Mouse (Mus musculus) neural tube, embryonic 11.5 days (tissue): ENCODE measurements around the gene 1110017D15Rik. TPM values are rescaled to one million over a fixed set of nuclear protein-coding genes. Genes with fewer than 3 reads are reported as not detected.

Source experiments
- ATAC-seq: fragments of 200-750 bp; cut with Nextera tagmentation; 2 replicates; pipeline ENCODE4 v1.8.0; 2017; ENCODE audit warnings: moderate number of reproducible peaks, mild to moderate bottlenecking, moderate TSS enrichment, moderate library complexity; ENCODE audit not compliant: insufficient read depth, low FRiP score, low TSS enrichment
- DNase-seq: peaks from one replicate; pipeline ENCODE4 v3.0.0-alpha.2; 2015; ENCODE audit warnings: low spot score
- H3K27ac ChIP-seq: fragments of 300-500 bp; sonication (generic); 2 replicates; pipeline ENCODE4 v1.5.1; 2014; ENCODE audit warnings: low read depth, mild to moderate bottlenecking, low read length
- H3K27me3 ChIP-seq: fragments of 300-500 bp; sonication (generic); 2 replicates; pipeline ENCODE4 v1.6.1; 2014; ENCODE audit warnings: mild to moderate bottlenecking, low read length, mixed read lengths; ENCODE audit not compliant: control insufficient read depth, insufficient read depth
- H3K36me3 ChIP-seq: fragments of 300-500 bp; sonication (generic); 2 replicates; pipeline ENCODE4 v1.6.1; 2014; ENCODE audit warnings: mild to moderate bottlenecking, low read length, moderate library complexity, mixed read lengths; ENCODE audit not compliant: control insufficient read depth, insufficient read depth
- H3K4me1 ChIP-seq: fragments of 300-500 bp; sonication (generic); 2 replicates; pipeline ENCODE4 v1.6.1; 2014; ENCODE audit warnings: low read length, mixed read lengths; ENCODE audit not compliant: control insufficient read depth, insufficient read depth
- H3K4me2 ChIP-seq: fragments of 300-500 bp; sonication (generic); 2 replicates; pipeline ENCODE4 v1.6.1; 2014; ENCODE audit warnings: low read depth, mild to moderate bottlenecking, moderate library complexity
- H3K4me3 ChIP-seq: fragments of 300-500 bp; sonication (generic); 2 replicates; pipeline ENCODE4 v1.5.1; 2014; ENCODE audit warnings: low read depth, low read length
- H3K9ac ChIP-seq: fragments of 300-500 bp; sonication (generic); 2 replicates; pipeline ENCODE4 v1.6.1; 2014; ENCODE audit warnings: mild to moderate bottlenecking, low read length
- H3K9me3 ChIP-seq: fragments of 300-500 bp; sonication (generic); 2 replicates; pipeline ENCODE4 v1.6.1; 2016; ENCODE audit warnings: low read length; ENCODE audit not compliant: control insufficient read depth
- WGBS: fragments of 180-500 bp; shearing (Covaris S2); extraction: QIAGEN DNeasy Blood & Tissue Kit; methylation state at CpG from one replicate; pipeline ENCODE4 v1.1.7; 2014; 5-methylcytosine and 5-hydroxymethylcytosine counted together
- polyA plus RNA-seq: library from polyadenylated mRNA; unstranded; fragments of >200 nt; fragmentation: Nextera tagmentation; extraction: Ambion mirVana; gene quantifications from 2 replicates; pipeline ENCODE4 v1.2.1, GENCODE M21; 2014

1110017D15Rik gene
- polyA plus RNA-seq, 1 experiment from 2014 or later, result 2.5 TPM

DNA sequence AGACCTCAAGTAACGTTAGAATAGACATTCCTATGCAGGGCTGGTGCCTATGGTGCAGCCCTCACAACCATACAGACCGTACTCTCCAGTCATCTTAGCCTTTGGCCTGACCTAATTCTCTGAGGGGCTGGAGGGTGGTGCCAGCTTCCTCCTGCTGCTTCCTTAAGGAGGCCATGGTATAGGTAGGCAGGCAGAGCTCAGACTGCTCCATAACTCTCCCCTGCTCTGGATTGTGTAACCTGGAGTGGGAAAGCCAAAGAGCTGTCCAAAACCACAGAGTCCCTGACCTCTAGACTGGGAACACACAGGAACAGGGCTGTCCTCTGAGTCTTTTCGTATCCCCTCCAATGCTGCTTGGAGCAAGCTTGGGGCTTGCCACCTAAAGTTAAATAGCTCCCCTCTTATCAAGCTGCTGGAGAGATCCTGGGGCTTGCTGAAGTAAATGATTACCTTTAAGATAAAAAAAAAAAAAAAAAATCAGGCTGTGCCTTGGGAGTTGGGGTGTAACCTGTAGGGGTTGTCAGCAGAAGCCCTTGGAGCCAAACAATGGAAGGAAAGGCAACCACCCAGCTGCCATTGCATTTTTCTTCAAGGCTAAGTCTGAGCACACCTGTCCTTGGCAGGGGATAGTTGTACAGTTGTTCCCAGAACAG, 23.5 kb downstream of the 1110017D15Rik start:
- 76% methylated on average over 3 of the region's 3 CpGs for WGBS
- Histone ChIP-seq H3K9me3 (no peaks in the 10 kb centered on the region), H3K4me3 (no peak overlapping the region), H3K9ac (no peak overlapping the region), H3K27me3 (peaks cover 28% of the 10 kb centered on the region), H3K4me1 (peaks cover 9% of the 10 kb centered on the region), H3K27ac (no peak overlapping the region), H3K36me3 (no peaks in the 10 kb centered on the region), H3K4me2 (no peak overlapping the region)
- no peak for ATAC-seq
- DNase-seq, result no peak

GRCm38 (mm10) chr4:41492951-41493350, 24.2 kb downstream of the 1110017D15Rik start:
- no peak for ATAC-seq
- Histone ChIP-seq H3K4me2 (no peak overlapping the region), H3K27me3 (peaks cover 22% of the 10 kb centered on the region), H3K36me3 (no peaks in the 10 kb centered on the region), H3K27ac (no peak overlapping the region), H3K4me1 (peaks cover 5% of the 10 kb centered on the region), H3K9ac (no peak overlapping the region), H3K4me3 (no peak overlapping the region), H3K9me3 (no peaks in the 10 kb centered on the region)
- 79% methylated on average over 7 of the region's 7 CpGs for WGBS
- no peak for DNase-seq

GRCm38 (mm10) chr4:41481601-41482017, 35.5 kb downstream of the 1110017D15Rik start:
- H3K36me3 ChIP-seq, result no peaks in the 10 kb centered on the region
- ATAC-seq (no peak), DNase-seq (peak; percentile 9)
- H3K9ac ChIP-seq, result no peak overlapping the region
- H3K9me3 ChIP-seq, result no peaks in the 10 kb centered on the region
- no peak overlapping the region for H3K27ac ChIP-seq
- no peak overlapping the region for H3K4me2 ChIP-seq
- H3K4me1 ChIP-seq, result no peaks in the 10 kb centered on the region
- no peaks in the 10 kb centered on the region for H3K27me3 ChIP-seq
- no peak overlapping the region for H3K4me3 ChIP-seq
- 67% methylated on average over 6 of the region's 6 CpGs for WGBS

DNA sequence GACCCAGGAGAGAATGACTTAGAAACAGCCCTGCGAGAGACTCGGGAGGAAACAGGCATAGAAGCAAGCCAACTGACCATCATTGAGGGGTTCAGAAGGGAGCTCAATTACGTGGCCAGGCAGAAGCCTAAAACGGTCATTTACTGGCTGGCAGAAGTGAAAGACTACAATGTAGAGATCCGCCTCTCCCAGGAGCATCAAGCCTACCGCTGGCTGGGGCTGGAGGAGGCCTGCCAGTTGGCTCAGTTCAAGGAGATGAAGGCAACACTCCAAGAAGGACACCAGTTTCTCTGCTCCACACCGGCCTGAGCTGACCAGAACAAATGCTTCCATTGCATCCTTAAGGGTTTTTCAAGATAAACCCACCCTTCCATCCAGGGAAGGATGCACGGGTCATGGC, 36.9 kb downstream of the 1110017D15Rik start:
- no peak overlapping the region for H3K4me3 ChIP-seq
- no peaks in the 10 kb centered on the region for H3K36me3 ChIP-seq
- H3K9ac ChIP-seq, result no peak overlapping the region
- DNase-seq, result peak; percentile 2
- H3K9me3 ChIP-seq, result no peaks in the 10 kb centered on the region
- no peak overlapping the region for H3K4me2 ChIP-seq
- H3K27me3 ChIP-seq, result no peaks in the 10 kb centered on the region
- no peak for ATAC-seq
- 81% methylated on average over 8 of the region's 8 CpGs for WGBS
- H3K27ac ChIP-seq, result no peak overlapping the region
- H3K4me1 ChIP-seq, result no peaks in the 10 kb centered on the region

DNA sequence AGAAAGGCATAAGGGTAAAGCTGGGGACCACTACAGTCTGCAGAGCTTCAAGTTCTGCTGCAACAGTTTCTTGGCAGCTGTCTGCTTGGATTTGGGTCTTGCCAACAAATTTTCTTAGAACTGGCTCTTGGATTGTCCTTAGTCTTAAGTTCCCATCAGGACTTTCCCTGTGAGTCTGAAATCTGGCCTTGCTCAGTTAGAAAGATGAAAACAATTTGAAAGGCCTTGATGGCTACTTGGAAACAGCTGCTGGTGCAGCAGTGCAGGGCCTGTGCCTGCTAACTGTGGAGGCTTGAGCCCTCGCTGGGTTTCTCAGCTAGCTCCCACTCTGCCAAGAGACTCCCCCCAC, 37.7 kb downstream of the 1110017D15Rik start:
- H3K4me1 ChIP-seq, result no peaks in the 10 kb centered on the region
- no peak overlapping the region for H3K9ac ChIP-seq
- no peak overlapping the region for H3K4me2 ChIP-seq
- WGBS, result 84% methylated on average over 1 of the region's 1 CpGs
- H3K4me3 ChIP-seq, result no peak overlapping the region
- ATAC-seq (no peak), DNase-seq (no peak)
- no peaks in the 10 kb centered on the region for H3K9me3 ChIP-seq
- no peaks in the 10 kb centered on the region for H3K27me3 ChIP-seq
- no peaks in the 10 kb centered on the region for H3K36me3 ChIP-seq
- no peak overlapping the region for H3K27ac ChIP-seq

- Histone ChIP-seq H3K4me2 (no peak overlapping the region), H3K9ac (no peak overlapping the region), H3K4me1 (no peaks in the 10 kb centered on the region), H3K27me3 (no peaks in the 10 kb centered on the region), H3K4me3 (no peak overlapping the region), H3K27ac (no peak overlapping the region), H3K36me3 (no peaks in the 10 kb centered on the region), H3K9me3 (no peaks in the 10 kb centered on the region)
- ATAC-seq (no peak), DNase-seq (peak; percentile 16)
- WGBS, result 81% methylated on average over 4 of the region's 4 CpGs
Observed at GRCm38 (mm10) chr4:41478751-41479455, 38.2 kb downstream of the 1110017D15Rik start.

DNA sequence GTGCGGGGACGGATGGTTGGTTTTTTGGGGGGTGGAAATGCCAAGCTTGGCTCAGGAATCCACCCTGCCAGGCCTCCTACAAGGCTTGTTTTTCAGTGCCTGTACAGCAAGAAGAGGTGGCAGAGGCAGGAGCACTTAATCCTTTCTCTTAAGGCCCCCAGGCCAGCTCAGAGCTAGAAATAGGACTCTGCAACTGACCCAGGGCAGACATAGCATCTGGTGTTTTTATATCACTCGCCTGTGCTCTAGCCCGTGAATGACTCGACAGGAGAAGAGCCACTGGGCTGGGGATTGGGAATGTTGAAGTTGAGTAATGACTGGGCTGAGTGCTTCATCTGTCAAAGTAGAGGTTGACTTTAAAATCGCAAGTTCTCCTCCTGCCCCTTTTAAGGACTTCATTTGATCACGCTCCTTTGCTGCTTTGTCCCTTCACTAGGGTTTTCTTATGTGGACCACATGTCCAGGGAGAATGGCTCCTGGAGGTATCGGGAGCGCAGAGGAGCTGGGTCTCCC, 39.4 kb downstream of the 1110017D15Rik start:
- Histone ChIP-seq H3K4me1 (no peaks in the 10 kb centered on the region), H3K27me3 (no peaks in the 10 kb centered on the region), H3K9ac (no peak overlapping the region), H3K4me3 (no peak overlapping the region), H3K36me3 (no peaks in the 10 kb centered on the region), H3K27ac (no peak overlapping the region), H3K9me3 (no peaks in the 10 kb centered on the region), H3K4me2 (no peak overlapping the region)
- DNase-seq, result peak; percentile 9
- 91% methylated on average over 9 of the region's 9 CpGs for WGBS
- ATAC-seq, result no peak

DNA sequence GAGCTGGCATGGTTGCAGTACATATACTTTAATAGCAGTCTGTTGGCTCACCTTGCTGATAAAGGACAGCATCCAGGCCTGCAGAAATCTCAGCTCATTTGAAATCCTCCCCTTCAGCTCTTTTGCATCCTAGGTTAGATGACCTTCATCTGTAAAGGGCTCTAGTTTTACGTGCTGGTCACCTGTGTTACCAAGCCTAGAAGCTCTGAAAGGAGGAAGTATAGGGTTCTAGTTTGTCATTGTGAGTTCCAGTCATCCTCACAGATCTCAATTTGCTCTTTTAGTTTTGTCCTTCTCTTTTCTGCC, 45.8 kb downstream of the 1110017D15Rik start:
- Histone ChIP-seq H3K27ac (peak overlapping the region; percentile 67; the same call in 1 of the 2 replicates), H3K9ac (no peak overlapping the region), H3K4me3 (no peak overlapping the region), H3K4me1 (peaks cover 9% of the 10 kb centered on the region; the same call in 1 of the 2 replicates), H3K27me3 (no peaks in the 10 kb centered on the region), H3K9me3 (no peaks in the 10 kb centered on the region), H3K4me2 (no peak overlapping the region), H3K36me3 (no peaks in the 10 kb centered on the region)
- DNase-seq (no peak), ATAC-seq (no peak)
- 90% methylated on average over 1 of the region's 1 CpGs for WGBS
